Comparison of ENCODE assay signal across 8 mouse cellular contexts in genomic region chr2:32914362-32914761, GRCm38 (mm10). TPM values are rescaled to one million over a fixed set of nuclear protein-coding genes. Genes with fewer than 3 reads are reported as not detected.
DNase-seq lines count a peak whose midpoint lies in the region; ATAC-seq and TF ChIP-seq lines count a peak whose summit lies in the region.

No protein-coding gene starts in this region.

- no peaks in the 10 kb centered on the region for H3K27me3 ChIP-seq in embryonic facial prominence, embryonic 15.5 days
- no peaks in the 10 kb centered on the region for H3K27me3 ChIP-seq in limb, embryonic 10.5 days (ENCODE audit: low read depth, poor library complexity, severe bottlenecking)
- no peaks in the 10 kb centered on the region for H3K27me3 ChIP-seq in myocyte (ENCODE audit: control insufficient read depth, insufficient read depth, insufficient read length)

- peaks cover 61% of the 10 kb centered on the region for H3K36me3 ChIP-seq in embryonic facial prominence, embryonic 15.5 days
- H3K36me3 ChIP-seq in limb, embryonic 10.5 days = peaks cover 61% of the 10 kb centered on the region
- H3K36me3 ChIP-seq in myocyte (ENCODE audit: control insufficient read depth, insufficient read depth) = peaks cover 51% of the 10 kb centered on the region

- no peak for TF ChIP-seq CTCF in left cerebral cortex, adult 2 months (IDR thresholded peaks at IDR 0.05)

- H3K4me1 ChIP-seq in embryonic facial prominence, embryonic 15.5 days = peaks cover 29% of the 10 kb centered on the region
- peaks cover 45% of the 10 kb centered on the region for H3K4me1 ChIP-seq in limb, embryonic 10.5 days

- H3K9me3 ChIP-seq in embryonic facial prominence, embryonic 15.5 days (replicated peaks) = no peaks in the 10 kb centered on the region
- H3K9me3 ChIP-seq in limb, embryonic 10.5 days (replicated peaks) = no peaks in the 10 kb centered on the region

- no peak overlapping the region for H3K4me2 ChIP-seq in embryonic facial prominence, embryonic 15.5 days (replicated peaks)
- peak overlapping the region; percentile 64 for H3K4me2 ChIP-seq in myocyte (ENCODE audit: low read depth)

- no peak overlapping the region for H3K9ac ChIP-seq in embryonic facial prominence, embryonic 15.5 days

- WGBS in embryonic facial prominence, embryonic 15.5 days = 77% methylated on average over 5 of the region's 5 CpGs
- 78% methylated on average over 5 of the region's 5 CpGs for WGBS in limb, embryonic 10.5 days

- intact Hi-C loops in left cerebral cortex, adult 2 months (cut with DNase I) = loop anchor here (5.0 kb wide), 1 partner anchor 137 kb away; the partner anchor contains the start of genes Ptrh1 and Ttc16
- intact Hi-C loops in left cerebral cortex, postnatal 25 days (cut with DNase I) = no loop called here

- H3K27ac ChIP-seq in left cerebral cortex, adult 2 months = peak overlapping the region; percentile 50
- H3K27ac ChIP-seq in embryonic facial prominence, embryonic 15.5 days (replicated peaks) = peak overlapping the region; percentile 78
- H3K27ac ChIP-seq in limb, embryonic 10.5 days = peak overlapping the region; percentile 88

- H3K4me3 ChIP-seq in left cerebral cortex, adult 2 months = no peak overlapping the region
- no peak overlapping the region for H3K4me3 ChIP-seq in embryonic facial prominence, embryonic 15.5 days (replicated peaks)
- H3K4me3 ChIP-seq in limb, embryonic 10.5 days = no peak overlapping the region
- H3K4me3 ChIP-seq in myocyte = no peak overlapping the region

- DNase-seq in left cerebral cortex, adult 2 months (ENCODE audit: extremely low spot score in 1 of 2, low spot score in 2 of 2) = no peak
- no peak for DNase-seq in left cerebral cortex, postnatal 25 days (ENCODE audit: low spot score in 2 of 2)
- DNase-seq in limb, embryonic 10.5 days (ENCODE audit: low spot score) = no peak
- DNase-seq in testis, postnatal 14 days (ENCODE audit: low spot score) = no peak
- no peak for DNase-seq in right cerebral cortex, postnatal 10 days (ENCODE audit: low spot score in 2 of 2)
- no peak for DNase-seq in left cerebral cortex, adult 9 months (ENCODE audit: low spot score in 2 of 2)

- peaks cover 31% of the 10 kb centered on the region for H3K79me2 ChIP-seq in myocyte (ENCODE audit: control insufficient read depth, insufficient read depth)

- ATAC-seq in embryonic facial prominence, embryonic 15.5 days (ENCODE audit: insufficient number of reproducible peaks, low FRiP score, low TSS enrichment, low read depth) = 0 out of 2 replicates have a peak, but pooled peaks have one; percentile 12

- no peak for TF ChIP-seq POLR2A in myocyte (IDR thresholded peaks at IDR 0.05; ENCODE audit: insufficient read length, low read depth)

- H3ac ChIP-seq in myocyte (ENCODE audit: control insufficient read depth, insufficient read length) = no peak overlapping the region

TF ChIP-seq in myocyte, 11 proteins besides CTCF, POLR2A, EP300 and RAD21:
- no peak for TF ChIP-seq REST (IDR thresholded peaks at IDR 0.05; ENCODE audit: insufficient read depth, insufficient read length)
- TF ChIP-seq MYOG (IDR thresholded peaks at IDR 0.05; ENCODE audit: control insufficient read depth in 1 of 3, insufficient read depth in 1 of 3, insufficient read length in 2 of 3, low read depth in 2 of 3) = peak in 1 of 3 experiments; percentile 43
- no peak for TF ChIP-seq POLR2AphosphoS2 (IDR thresholded peaks at IDR 0.05; ENCODE audit: insufficient read length, low read depth)
- no peak for TF ChIP-seq USF1 (IDR thresholded peaks at IDR 0.05; ENCODE audit: low read depth)
- no peak for TF ChIP-seq TCF12 (IDR thresholded peaks at IDR 0.05; ENCODE audit: insufficient read depth, poor library complexity, severe bottlenecking)
- peak in 1 of 3 experiments; percentile 44 for TF ChIP-seq MYOD1 (IDR thresholded peaks at IDR 0.05; ENCODE audit: control insufficient read depth in 1 of 3, insufficient read length in 2 of 3, low read depth in 2 of 3)
- no peak for TF ChIP-seq MAX (IDR thresholded peaks at IDR 0.05; ENCODE audit: low read depth)
- no peak for TF ChIP-seq TCF3 (IDR thresholded peaks at IDR 0.05; ENCODE audit: insufficient read length, low read depth)
- no peak for TF ChIP-seq SRF (IDR thresholded peaks at IDR 0.05; ENCODE audit: control insufficient read depth, insufficient read length, low read depth)
- TF ChIP-seq CEBPB (IDR thresholded peaks at IDR 0.05; ENCODE audit: insufficient read depth, poor library complexity, severe bottlenecking) = no peak
- no peak for TF ChIP-seq E2F4 (IDR thresholded peaks at IDR 0.05; ENCODE audit: insufficient read depth)

RNA-seq across cellular contexts. Expression of gene Fam129b, which starts 38.4 kb away (rescaled TPM):
- total RNA-seq in left cerebral cortex, adult 2 months (2021) = 10 to 100 TPM; 24.4 to 31.4 TPM
- total RNA-seq in left cerebral cortex, postnatal 25 days (2021) = 10 to 100 TPM; 20.8 to 24.6 TPM
- polyA plus RNA-seq in embryonic facial prominence, embryonic 15.5 days (2015; fragmentation: Nextera tagmentation; extraction: Ambion mirVana) = 103 and 111 TPM in 2 replicates
- 40.9 and 47.9 TPM in 2 replicates for polyA plus RNA-seq in limb, embryonic 10.5 days (2016; fragmentation: Nextera tagmentation; extraction: Ambion mirVana)
- 204 TPM for polyA plus RNA-seq in myocyte (2012; fragmentation: generic; extraction: Trizol)

RNA-seq across cellular contexts. Expression of gene Rpl12, which starts 47.0 kb away (rescaled TPM):
- total RNA-seq in left cerebral cortex, adult 2 months (2021) = 100 to 1,000 TPM; 110 to 129 TPM
- total RNA-seq in left cerebral cortex, postnatal 25 days (2021) = 100 to 1,000 TPM; 103 to 104 TPM
- 141 and 176 TPM in 2 replicates for polyA plus RNA-seq in embryonic facial prominence, embryonic 15.5 days (2015; fragmentation: Nextera tagmentation; extraction: Ambion mirVana)
- 194 and 232 TPM in 2 replicates for polyA plus RNA-seq in limb, embryonic 10.5 days (2016; fragmentation: Nextera tagmentation; extraction: Ambion mirVana)
- 2,628 TPM for polyA plus RNA-seq in myocyte (2012; fragmentation: generic; extraction: Trizol)

RNA-seq across cellular contexts. Expression of gene Lrsam1, which starts 47.1 kb away (rescaled TPM):
- 10 to 100 TPM; 37.6 to 38.2 TPM for total RNA-seq in left cerebral cortex, adult 2 months (2021)
- 10 to 100 TPM; 35.4 to 43.8 TPM for total RNA-seq in left cerebral cortex, postnatal 25 days (2021)
- polyA plus RNA-seq in embryonic facial prominence, embryonic 15.5 days (2015; fragmentation: Nextera tagmentation; extraction: Ambion mirVana) = 13.1 and 15.3 TPM in 2 replicates
- polyA plus RNA-seq in limb, embryonic 10.5 days (2016; fragmentation: Nextera tagmentation; extraction: Ambion mirVana) = 5.3 and 7.5 TPM in 2 replicates
- 11.5 TPM for polyA plus RNA-seq in myocyte (2012; fragmentation: generic; extraction: Trizol)

Comparison
In these comparisons a context has a peak if more than half of its experiments do, and no peak if none do; other contexts are left out.
1. RNA of gene Rpl12, which starts 47.0 kb away (polyA plus RNA-seq): 2,628 TPM in myocyte (single experiment); 194 to 232 TPM in limb, embryonic 10.5 days and 141 to 176 TPM in embryonic facial prominence, embryonic 15.5 days; every median in the first group is over 10 times any median in the second.
2. Peak in every context shown above with its lines, with median percentiles within 50 percentile points of each other: H3K27ac ChIP-seq.